Mouse (Mus musculus) limb, embryonic 15.5 days (tissue): ENCODE measurements around the gene Slc10a1. TPM values are rescaled to one million over a fixed set of nuclear protein-coding genes. Genes with fewer than 3 reads are reported as not detected.

Experiments
- ATAC-seq: fragments of 200-750 bp; cut with Nextera tagmentation; 2 replicates; pipeline ENCODE4 v1.8.0; 2017; ENCODE audit warnings: low read depth, moderate TSS enrichment; ENCODE audit not compliant: insufficient number of reproducible peaks, low FRiP score, low TSS enrichment
- H3K27ac ChIP-seq: fragments of 300-500 bp; sonication (generic); 2 replicates; pipeline ENCODE4 v1.5.1; 2015; ENCODE audit warnings: moderate library complexity, mild to moderate bottlenecking, inconsistent platforms
- H3K27me3 ChIP-seq: fragments of 300-500 bp; sonication (generic); 2 replicates; pipeline ENCODE4 v1.6.1; 2015; ENCODE audit warnings: inconsistent platforms
- H3K36me3 ChIP-seq: fragments of 300-500 bp; sonication (generic); 2 replicates; pipeline ENCODE4 v1.6.1; 2015; ENCODE audit warnings: inconsistent platforms
- H3K4me1 ChIP-seq: fragments of 300-500 bp; sonication (generic); 2 replicates; pipeline ENCODE4 v1.6.1; 2015; ENCODE audit warnings: inconsistent platforms
- H3K4me2 ChIP-seq: fragments of 300-500 bp; sonication (generic); 2 replicates; pipeline ENCODE4 v1.6.1; 2015; ENCODE audit warnings: mild to moderate bottlenecking, inconsistent platforms
- H3K4me3 ChIP-seq: fragments of 300-500 bp; sonication (generic); 2 replicates; pipeline ENCODE4 v1.5.1; 2015; ENCODE audit warnings: mild to moderate bottlenecking, inconsistent platforms
- H3K9ac ChIP-seq: fragments of 300-500 bp; sonication (generic); 2 replicates; pipeline ENCODE4 v1.6.1; 2015; ENCODE audit warnings: inconsistent platforms
- H3K9me3 ChIP-seq: fragments of 300-500 bp; sonication (generic); 2 replicates; pipeline ENCODE4 v1.6.1; 2016; ENCODE audit warnings: inconsistent platforms
- WGBS: fragments of 180-500 bp; shearing (Covaris S2); methylation state at CpG from one replicate; pipeline ENCODE4 v1.1.7; 2015; 5-methylcytosine and 5-hydroxymethylcytosine counted together
- polyA plus RNA-seq: library from polyadenylated mRNA; unstranded; fragments of >200 nt; fragmentation: Nextera tagmentation; extraction: Ambion mirVana; gene quantifications from 2 replicates; pipeline ENCODE4 v1.2.1, GENCODE M21; 2015

The Slc10a1 gene
- polyA plus RNA-seq: 0.41 and 0.82 TPM in 2 replicates

GRCm38 (mm10) chr12:80968605-80969004 is at the start of gene Slc10a1:
Slc10a1 (minus strand) TSS chr12:80968705.
- no peak within 1 kb of the TSS for H3K9ac ChIP-seq
- no peaks in the 10 kb centered on the region for H3K4me1 ChIP-seq
- H3K27ac ChIP-seq: no peak within 1 kb of the TSS
- no peak for ATAC-seq
- H3K4me2 ChIP-seq: no peak within 1 kb of the TSS
- no peaks in the 10 kb centered on the region for H3K36me3 ChIP-seq
- no peak within 1 kb of the TSS for H3K4me3 ChIP-seq
- H3K27me3 ChIP-seq: no peaks in the 10 kb centered on the region
- H3K9me3 ChIP-seq: no peaks in the 10 kb centered on the region
- 86% methylated on average over 5 of the region's 5 CpGs for WGBS

- WGBS: 78% methylated on average over 12 of the region's 12 CpGs
Observed at GRCm38 (mm10) chr12:81017624-81018023, 49.1 kb upstream of the Slc10a1 start.

GRCm38 (mm10) chr12:81013496-81013895 is 45.0 kb upstream of the Slc10a1 start:
- H3K36me3 ChIP-seq: no peaks in the 10 kb centered on the region
- H3K4me1 ChIP-seq: peaks cover 13% of the 10 kb centered on the region
- H3K27ac ChIP-seq: no peak overlapping the region
- H3K4me2 ChIP-seq: no peak overlapping the region
- 79% methylated on average over 11 of the region's 11 CpGs for WGBS
- no peaks in the 10 kb centered on the region for H3K9me3 ChIP-seq
- H3K9ac ChIP-seq: no peak overlapping the region
- no peak overlapping the region for H3K4me3 ChIP-seq
- 0 out of 2 replicates have a peak, but pooled peaks cover 4% of the 10 kb centered on the region for H3K27me3 ChIP-seq
- ATAC-seq: no peak

More at GRCm38 (mm10) chr12:81017624-81018023, 49.1 kb upstream of the Slc10a1 start:
- no peak overlapping the region for H3K27ac ChIP-seq
- no peak overlapping the region for H3K4me3 ChIP-seq
- no peak overlapping the region for H3K9ac ChIP-seq
- no peaks in the 10 kb centered on the region for H3K36me3 ChIP-seq
- no peaks in the 10 kb centered on the region for H3K9me3 ChIP-seq
- H3K4me2 ChIP-seq: no peak overlapping the region
- H3K27me3 ChIP-seq: no peaks in the 10 kb centered on the region
- no peaks in the 10 kb centered on the region for H3K4me1 ChIP-seq
- no peak for ATAC-seq

- H3K4me2 ChIP-seq: no peak overlapping the region
- H3K4me3 ChIP-seq: no peak overlapping the region
- 0 out of 2 replicates have a peak, but pooled peaks cover 4% of the 10 kb centered on the region for H3K27me3 ChIP-seq
- H3K36me3 ChIP-seq: no peaks in the 10 kb centered on the region
- H3K9ac ChIP-seq: no peak overlapping the region
- ATAC-seq: no peak
- 75% methylated on average over 2 of the region's 2 CpGs for WGBS
- H3K9me3 ChIP-seq: no peaks in the 10 kb centered on the region
- peaks cover 13% of the 10 kb centered on the region for H3K4me1 ChIP-seq
- H3K27ac ChIP-seq: no peak overlapping the region
Observed at GRCm38 (mm10) chr12:81011994-81012393, 43.5 kb upstream of the Slc10a1 start.

GRCm38 (mm10) chr12:81009813-81010212 is 41.3 kb upstream of the Slc10a1 start:
- Histone ChIP-seq H3K27me3 (0 out of 2 replicates have a peak, but pooled peaks cover 4% of the 10 kb centered on the region), H3K4me1 (peaks cover 13% of the 10 kb centered on the region), H3K9me3 (no peaks in the 10 kb centered on the region), H3K36me3 (no peaks in the 10 kb centered on the region), H3K9ac (no peak overlapping the region), H3K4me2 (no peak overlapping the region), H3K27ac (no peak overlapping the region), H3K4me3 (no peak overlapping the region)
- peak; percentile 24; the same call in 1 of the 2 replicates for ATAC-seq
- WGBS: 22% methylated on average over 3 of the region's 3 CpGs

GRCm38 (mm10) chr12:81002841-81003635 is 34.5 kb upstream of the Slc10a1 start:
- 8% methylated on average over 13 of the region's 13 CpGs for WGBS

GRCm38 (mm10) chr12:81000924-81001323 is 32.4 kb upstream of the Slc10a1 start:
- no peaks in the 10 kb centered on the region for H3K9me3 ChIP-seq
- WGBS: 77% methylated on average over 4 of the region's 4 CpGs
- no peaks in the 10 kb centered on the region for H3K36me3 ChIP-seq
- ATAC-seq: no peak
- H3K9ac ChIP-seq: no peak overlapping the region
- peaks cover 9% of the 10 kb centered on the region for H3K4me1 ChIP-seq
- H3K4me3 ChIP-seq: no peak overlapping the region
- H3K27ac ChIP-seq: no peak overlapping the region
- no peak overlapping the region for H3K4me2 ChIP-seq
- peaks cover 15% of the 10 kb centered on the region; the same call in 1 of the 2 replicates for H3K27me3 ChIP-seq

More at GRCm38 (mm10) chr12:81002841-81003635, 34.5 kb upstream of the Slc10a1 start:
- Histone ChIP-seq H3K9ac (no peak overlapping the region), H3K4me3 (no peak overlapping the region), H3K4me1 (peaks cover 9% of the 10 kb centered on the region), H3K4me2 (no peak overlapping the region), H3K36me3 (no peaks in the 10 kb centered on the region), H3K9me3 (no peaks in the 10 kb centered on the region), H3K27ac (no peak overlapping the region), H3K27me3 (peaks cover 15% of the 10 kb centered on the region; the same call in 1 of the 2 replicates)
- no peak for ATAC-seq

GRCm38 (mm10) chr12:80998528-80999221 is 30.2 kb upstream of the Slc10a1 start:
- Histone ChIP-seq H3K4me1 (peaks cover 9% of the 10 kb centered on the region), H3K36me3 (no peaks in the 10 kb centered on the region), H3K9ac (no peak overlapping the region), H3K27me3 (peaks cover 15% of the 10 kb centered on the region; the same call in 1 of the 2 replicates), H3K4me2 (peak overlapping the region; percentile 46), H3K4me3 (peak overlapping the region; percentile 17; the same call in 1 of the 2 replicates), H3K27ac (no peak overlapping the region), H3K9me3 (no peaks in the 10 kb centered on the region)
- ATAC-seq: no peak
- WGBS: 2% methylated on average over 33 of the region's 33 CpGs

- ATAC-seq: no peak
- H3K9ac ChIP-seq: no peak overlapping the region
- no peaks in the 10 kb centered on the region for H3K36me3 ChIP-seq
- no peak overlapping the region for H3K4me3 ChIP-seq
- no peak overlapping the region for H3K4me2 ChIP-seq
- peaks cover 15% of the 10 kb centered on the region; the same call in 1 of the 2 replicates for H3K27me3 ChIP-seq
- no peak overlapping the region for H3K27ac ChIP-seq
- no peaks in the 10 kb centered on the region for H3K9me3 ChIP-seq
- peaks cover 9% of the 10 kb centered on the region for H3K4me1 ChIP-seq
- WGBS: 43% methylated on average over 4 of the region's 4 CpGs
Observed at GRCm38 (mm10) chr12:80997652-80998051, 29.1 kb upstream of the Slc10a1 start.

- WGBS: 87% methylated on average over 4 of the region's 4 CpGs
- Histone ChIP-seq H3K36me3 (no peaks in the 10 kb centered on the region), H3K4me2 (no peak overlapping the region), H3K4me3 (no peak overlapping the region), H3K9ac (no peak overlapping the region), H3K27me3 (peaks cover 15% of the 10 kb centered on the region; the same call in 1 of the 2 replicates), H3K27ac (no peak overlapping the region), H3K9me3 (no peaks in the 10 kb centered on the region), H3K4me1 (peaks cover 9% of the 10 kb centered on the region)
- ATAC-seq: no peak
Observed at GRCm38 (mm10) chr12:80995326-80995725, 26.8 kb upstream of the Slc10a1 start.

- Histone ChIP-seq H3K9me3 (no peaks in the 10 kb centered on the region), H3K9ac (no peak overlapping the region), H3K36me3 (no peaks in the 10 kb centered on the region), H3K27ac (no peak overlapping the region), H3K27me3 (peaks cover 5% of the 10 kb centered on the region; the same call in 1 of the 2 replicates), H3K4me2 (no peak overlapping the region), H3K4me3 (no peak overlapping the region), H3K4me1 (peaks cover 5% of the 10 kb centered on the region)
- 61% methylated on average over 1 of the region's 1 CpGs for WGBS
- ATAC-seq: no peak
Observed at GRCm38 (mm10) chr12:80993773-80994172, 25.3 kb upstream of the Slc10a1 start.
